Mouse (Mus musculus): Measurements from ENCODE around the gene S100a1.

The S100a1 gene

GRCm38 (mm10) chr3:90464552-90465080 is 49.6 kb downstream of the S100a1 start:
- DNase-seq = no peak

- DNase-seq = no peak
Observed at GRCm38 (mm10) chr3:90462579-90462978, 51.6 kb downstream of the S100a1 start.

GRCm38 (mm10) chr3:90461935-90462334 is 52.3 kb downstream of the S100a1 start:
- DNase-seq = no peak

All from cerebellum, adult 9-10 months (tissue).